Mouse (Mus musculus) CH12.LX (cell line): ENCODE data around the gene Ptprk. TPM values are rescaled to one million over a fixed set of nuclear protein-coding genes. Genes with fewer than 3 reads are reported as not detected.

Source experiments
- DNase-seq: peaks from one replicate; pipeline ENCODE4 v3.0.0-alpha.2; 2013; ENCODE audit errors: extremely low read depth
- H3K27ac ChIP-seq: 2 replicates; pipeline ENCODE4 v1.5.1; 2012; ENCODE audit warnings: low read depth, mild to moderate bottlenecking, control low read depth, moderate library complexity; ENCODE audit not compliant: insufficient read depth
- H3K27me3 ChIP-seq: replicated peaks from 2 replicates; pipeline ENCODE3; 2012; ENCODE audit warnings: inconsistent platforms
- H3K36me3 ChIP-seq, 2 experiments: replicated peaks in 1 of 2; 2 replicates each; pipeline versions ENCODE3 to v1.6.1; 2012; ENCODE audit warnings: inconsistent platforms in 1 of 2, low read length in 1 of 2, mild to moderate bottlenecking in 1 of 2, mixed read lengths in 1 of 2, moderate library complexity in 1 of 2; ENCODE audit not compliant: control insufficient read depth in 1 of 2, insufficient read depth in 1 of 2
- H3K4me1 ChIP-seq, 2 experiments: 2 replicates each; pipeline ENCODE4 v1.6.1; 2012; ENCODE audit warnings: inconsistent platforms in 1 of 2, moderate library complexity in 1 of 2; ENCODE audit not compliant: insufficient read depth in 2 of 2, control insufficient read depth in 1 of 2
- H3K4me2 ChIP-seq: 2 replicates; pipeline ENCODE4 v1.6.1; 2012; ENCODE audit warnings: low read depth, mild to moderate bottlenecking, control low read depth; ENCODE audit not compliant: poor library complexity, insufficient read depth, severe bottlenecking
- H3K4me3 ChIP-seq, 3 experiments: fragments of 150-350 bp in 1 of 3; sonication (generic) in 1 of 3; replicated peaks in 1 of 3; 2 replicates each; pipeline versions ENCODE3 to v1.5.1; 2011 to 2012; ENCODE audit warnings: low read depth in 2 of 3, low read length in 2 of 3, mild to moderate bottlenecking in 2 of 3, moderate library complexity in 2 of 3, control low read depth in 1 of 3, improper control_type of control experiment in 1 of 3, inconsistent platforms in 1 of 3, mixed read lengths in 1 of 3; ENCODE audit not compliant: poor library complexity in 1 of 3
- H3K79me2 ChIP-seq: replicated peaks from 2 replicates; pipeline ENCODE4 v1.6.1; 2012; ENCODE audit warnings: mild to moderate bottlenecking, moderate library complexity; ENCODE audit not compliant: control insufficient read depth, poor library complexity, insufficient read depth, severe bottlenecking; ENCODE audit errors: extremely low read depth
- H3K9ac ChIP-seq: 2 replicates; pipeline ENCODE4 v1.6.1; 2012; ENCODE audit warnings: low read depth, mild to moderate bottlenecking, control low read depth, moderate library complexity; ENCODE audit not compliant: insufficient read depth
- H3K9me3 ChIP-seq: replicated peaks from 2 replicates; pipeline ENCODE3; 2012; ENCODE audit warnings: low read length, inconsistent platforms, mixed read lengths
- CHD2 ChIP-seq: IDR thresholded peaks from 2 replicates; pipeline ENCODE4 v1.6.1; 2011; ENCODE audit warnings: low read length, improper control_type of control experiment
- CTCF ChIP-seq, 2 experiments: IDR thresholded peaks in 1 of 2; conservative IDR thresholded peaks in 1 of 2; 2 replicates each; pipeline ENCODE4 v1.5.1; 2011 to 2012; ENCODE audit warnings: low read depth in 2 of 2, low read length in 2 of 2, improper control_type of control experiment in 1 of 2, inconsistent platforms in 1 of 2, mild to moderate bottlenecking in 1 of 2, moderate library complexity in 1 of 2
- ETS1 ChIP-seq: conservative IDR thresholded peaks from 2 replicates; pipeline ENCODE4 v1.6.1; 2012; ENCODE audit warnings: low read depth, mild to moderate bottlenecking, inconsistent platforms, low read length, improper control_type of control experiment, moderate library complexity
- GABPA ChIP-seq: IDR thresholded peaks from 2 replicates; pipeline ENCODE4 v1.6.1; 2012; ENCODE audit warnings: low read depth, low read length, improper control_type of control experiment, inconsistent platforms; ENCODE audit not compliant: insufficient replicate concordance
- HCFC1 ChIP-seq: IDR thresholded peaks from 2 replicates; pipeline ENCODE4 v1.6.1; 2012; ENCODE audit warnings: low read depth, mild to moderate bottlenecking, inconsistent platforms, low read length, improper control_type of control experiment
- IRF4 ChIP-seq: IDR thresholded peaks from 2 replicates; pipeline ENCODE4 v1.6.1; 2014; ENCODE audit warnings: low read depth, mild to moderate bottlenecking, inconsistent platforms, low read length, improper control_type of control experiment
- JUN ChIP-seq: IDR thresholded peaks from 2 replicates; pipeline ENCODE4 v1.6.1; 2011; ENCODE audit warnings: low read depth, mild to moderate bottlenecking, low read length, improper control_type of control experiment, moderate library complexity; ENCODE audit not compliant: insufficient read depth
- JUND ChIP-seq: conservative IDR thresholded peaks from 2 replicates; pipeline ENCODE4 v1.6.1; 2011; ENCODE audit warnings: low read depth, low read length, improper control_type of control experiment
- KAT2A ChIP-seq: IDR thresholded peaks from 2 replicates; pipeline ENCODE4 v1.6.1; 2012; ENCODE audit warnings: low read length, improper control_type of control experiment, inconsistent platforms; ENCODE audit not compliant: insufficient replicate concordance
- MAFK ChIP-seq: IDR thresholded peaks from 2 replicates; pipeline ENCODE4 v1.6.1; 2011; ENCODE audit warnings: low read length, improper control_type of control experiment; ENCODE audit not compliant: insufficient replicate concordance
- MAZ ChIP-seq: IDR thresholded peaks from 2 replicates; pipeline ENCODE4 v1.6.1; 2012; ENCODE audit warnings: low read depth, mild to moderate bottlenecking, inconsistent platforms, low read length, improper control_type of control experiment, moderate library complexity
- MEF2A ChIP-seq: IDR thresholded peaks from 2 replicates; pipeline ENCODE4 v1.6.1; 2014; ENCODE audit warnings: low read depth, mild to moderate bottlenecking, inconsistent platforms, low read length, improper control_type of control experiment, borderline replicate concordance
- MXI1 ChIP-seq: IDR thresholded peaks from 2 replicates; pipeline ENCODE4 v1.6.1; 2011; ENCODE audit warnings: mild to moderate bottlenecking, low read depth, low read length, improper control_type of control experiment
- POLR2AphosphoS2 ChIP-seq: IDR thresholded peaks from 2 replicates; pipeline ENCODE4 v1.6.1; 2011; ENCODE audit warnings: low read depth, low read length, improper control_type of control experiment
- RAD21 ChIP-seq: IDR thresholded peaks from 2 replicates; pipeline ENCODE4 v1.6.1; 2011; ENCODE audit warnings: low read depth, mild to moderate bottlenecking, low read length, improper control_type of control experiment, moderate library complexity
- SIN3A ChIP-seq: IDR thresholded peaks from 2 replicates; pipeline ENCODE4 v1.6.1; 2012; ENCODE audit warnings: low read length, improper control_type of control experiment, inconsistent platforms
- SMC3 ChIP-seq: IDR thresholded peaks from 2 replicates; pipeline ENCODE4 v1.6.1; 2011; ENCODE audit warnings: low read depth, low read length, improper control_type of control experiment
- TCF12 ChIP-seq: IDR thresholded peaks from 2 replicates; pipeline ENCODE4 v1.6.1; 2014; ENCODE audit warnings: low read depth, mild to moderate bottlenecking, inconsistent platforms, low read length, improper control_type of control experiment
- USF1 ChIP-seq: IDR thresholded peaks from 2 replicates; pipeline ENCODE4 v1.6.1; 2014; ENCODE audit warnings: low read depth, mild to moderate bottlenecking, inconsistent platforms, low read length, improper control_type of control experiment
- ZC3H11A ChIP-seq: IDR thresholded peaks from 2 replicates; pipeline ENCODE4 v1.6.1; 2012; ENCODE audit warnings: low read depth, mild to moderate bottlenecking, inconsistent platforms, low read length, improper control_type of control experiment
- dilution Hi-C: fragments of 300-500 bp; cut with MboI; formaldehyde crosslinking; loops from 2 replicates; pipeline ENCODE4 v1.14.3; 2020; ENCODE audit warnings: low sequenced_read_pairs; ENCODE audit not compliant: extremely low pct_unique_long_range_greater_than_20kb, extremely low pct_ligation_motif_present
- in situ Hi-C: fragments of 300-500 bp; cut with MboI; formaldehyde crosslinking; loops from 3 replicates; pipeline ENCODE4 v1.14.3; 2019; ENCODE audit warnings: low sequenced_read_pairs, low pct_ligation_motif_present, low pct_unique_long_range_greater_than_20kb, mixed read lengths
- polyA plus RNA-seq: library from polyadenylated mRNA; unstranded; fragments of >175 nt; gene quantifications from 2 replicates; pipeline ENCODE4 v1.2.1, GENCODE M21; 2012; ENCODE audit warnings: low read depth; ENCODE audit not compliant: insufficient read length
- total RNA-seq, 2 experiments: library from RNA; depleted of rRNA; stranded (reverse); fragments of 300-350 nt in 1 of 2; fragments of >200 nt in 1 of 2; gene quantifications; 2 replicates each; pipeline ENCODE4 v1.2.3; 2012 to 2014

The Ptprk gene
- total and polyA plus RNA-seq, 3 experiments: not detected

DNA sequence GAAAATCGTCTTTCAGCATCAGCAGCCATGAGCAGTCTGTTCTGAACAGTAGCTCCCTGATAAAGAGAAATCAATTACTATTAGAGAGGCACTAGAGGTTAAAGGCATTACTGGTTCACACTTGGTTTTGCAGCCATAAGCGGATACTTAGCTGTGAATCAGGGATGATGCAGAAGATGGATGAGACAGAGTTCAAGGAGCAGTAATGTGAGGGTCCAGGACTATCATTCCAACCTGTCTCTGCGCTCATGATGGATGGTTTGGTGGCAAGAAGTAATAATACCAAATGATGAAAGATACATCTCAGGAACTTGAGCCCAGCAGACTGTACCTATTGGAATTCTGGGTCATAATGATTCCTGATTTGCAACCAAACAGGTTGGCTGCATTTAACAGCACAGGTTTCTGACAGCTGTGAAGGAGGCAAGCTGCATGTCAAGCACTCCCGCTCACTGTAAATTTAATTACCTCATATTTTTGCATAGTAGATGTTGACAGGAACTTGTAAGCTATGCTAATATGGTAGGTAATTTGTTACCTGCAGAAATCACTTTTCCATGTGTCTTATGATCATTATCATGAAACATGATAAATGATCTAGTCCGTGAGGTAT is 291.6 kb downstream of the Ptprk start:
- no peak overlapping the region for H3K4me3 ChIP-seq
- in situ Hi-C loops: no loop called here
- H3K27ac ChIP-seq: no peak overlapping the region
- no peak for DNase-seq
- H3K79me2 ChIP-seq: no peaks in the 10 kb centered on the region
- dilution Hi-C loops: no loop called here
- H3K9me3 ChIP-seq: peaks cover 2% of the 10 kb centered on the region
- no peaks in the 10 kb centered on the region for H3K27me3 ChIP-seq
- H3K36me3 ChIP-seq: no peaks in the 10 kb centered on the region
- H3K4me2 ChIP-seq: no peak overlapping the region
- H3K9ac ChIP-seq: no peak overlapping the region
- H3K4me1 ChIP-seq: no peaks in the 10 kb centered on the region
- TF ChIP-seq SMC3 (no peak), CHD2 (no peak), USF1 (no peak), MXI1 (no peak), TCF12 (no peak), JUND (no peak), GABPA (no peak), ZC3H11A (no peak), RAD21 (no peak), CTCF (conservative IDR thresholded peaks at IDR 0.05 in 1 of 2, IDR thresholded peaks at IDR 0.05 in 1 of 2; ENCODE audit: low read depth in 2 of 2, low read length in 2 of 2) (no peak)

DNA sequence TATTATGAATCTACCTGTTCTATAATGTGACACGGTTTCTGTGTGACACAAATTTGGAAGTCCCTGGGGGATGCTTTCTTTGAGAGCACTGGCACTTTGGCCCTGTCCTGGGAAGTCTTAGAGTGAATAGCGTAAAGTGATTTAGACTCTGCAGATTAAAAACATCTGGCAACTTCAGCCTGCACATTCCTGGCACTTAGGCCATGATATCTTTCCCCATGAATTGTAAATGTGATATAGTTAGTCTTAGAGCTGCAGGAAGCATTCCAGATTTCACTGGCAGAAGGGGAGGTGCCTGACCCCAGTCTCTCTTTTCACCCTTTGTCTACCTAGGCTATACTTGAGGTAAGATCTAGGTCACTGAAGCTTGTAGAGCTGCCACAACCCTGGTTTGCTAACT is 295.2 kb downstream of the Ptprk start:
- no peak overlapping the region for H3K9ac ChIP-seq
- no peak overlapping the region for H3K4me2 ChIP-seq
- TF ChIP-seq KAT2A: no peak
- no peak for TF ChIP-seq GABPA
- TF ChIP-seq MEF2A: no peak
- no peak for TF ChIP-seq JUND
- TF ChIP-seq POLR2AphosphoS2: no peak
- no peak for TF ChIP-seq MAFK
- no peak for TF ChIP-seq SIN3A
- TF ChIP-seq SMC3: no peak
- no peak for TF ChIP-seq HCFC1
- no peak for TF ChIP-seq JUN
- no peak for TF ChIP-seq ETS1
- TF ChIP-seq MAZ: no peak
- no peak for TF ChIP-seq IRF4
- TF ChIP-seq, all 38 proteins: peak for 0
- dilution Hi-C loops: no loop called here
- H3K36me3 ChIP-seq: no peaks in the 10 kb centered on the region
- H3K4me1 ChIP-seq: no peaks in the 10 kb centered on the region
- no peaks in the 10 kb centered on the region for H3K79me2 ChIP-seq
- no peaks in the 10 kb centered on the region for H3K27me3 ChIP-seq
- H3K27ac ChIP-seq: no peak overlapping the region
- peaks cover 4% of the 10 kb centered on the region for H3K9me3 ChIP-seq
- H3K4me3 ChIP-seq: no peak overlapping the region
- DNase-seq: no peak
- in situ Hi-C loops: no loop called here
